Mouse (Mus musculus) layer of hippocampus, postnatal 14 days (tissue): ENCODE measurements around the gene Gm16440. TPM values are rescaled to one million over a fixed set of nuclear protein-coding genes. Genes with fewer than 3 reads are reported as not detected.
"Not testable (repeated sequence)": the region's sequence is repeated elsewhere in the genome, so short reads cannot be mapped to it uniquely, and the experiment has no call there.

ENCODE experiments used
- DNase-seq, 2 experiments: peaks; one replicate each; pipeline ENCODE4 v3.0.0; 2021 to 2022; ENCODE audit warnings: low spot score in 2 of 2, mixed read lengths in 1 of 2
- long read RNA-seq, 2 experiments: library from polyadenylated mRNA; stranded (forward); transcript quantifications; one replicate each; pipeline ENCODE4 v2.0.0; 2021
- total RNA-seq, 2 experiments: library from RNA; stranded (reverse); gene quantifications; 2 replicates each; pipeline ENCODE4 v1.2.3; 2021

Gene Gm16440
- total RNA-seq: not detected
- long read RNA-seq, experiment 1: 0 reads
- long read RNA-seq, experiment 2: 0 reads

DNA sequence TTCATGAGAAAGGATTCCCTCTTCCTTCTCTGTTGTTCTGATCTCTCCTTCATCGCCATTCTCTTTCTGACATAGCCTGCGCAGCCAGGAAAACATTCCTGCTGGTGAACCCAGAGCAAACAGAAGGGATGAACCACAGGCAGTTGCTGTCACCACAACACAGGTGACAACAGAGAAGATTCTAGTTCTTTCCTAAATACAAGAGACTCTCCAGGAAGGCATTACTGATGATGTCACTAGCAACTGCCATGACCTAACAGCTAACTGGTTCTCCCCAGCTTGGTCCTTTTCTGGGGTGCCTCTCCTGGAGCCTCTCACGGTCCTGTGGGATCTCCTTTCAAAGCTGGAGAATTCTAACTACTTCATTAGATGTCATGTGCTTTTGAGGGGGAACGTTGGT lies at the start of gene Gm16440:
Gene Gm16440, minus strand, starts transcription at position 101 of the 400 bp plus-strand sequence.
- not testable (repeated sequence) for DNase-seq

DNA sequence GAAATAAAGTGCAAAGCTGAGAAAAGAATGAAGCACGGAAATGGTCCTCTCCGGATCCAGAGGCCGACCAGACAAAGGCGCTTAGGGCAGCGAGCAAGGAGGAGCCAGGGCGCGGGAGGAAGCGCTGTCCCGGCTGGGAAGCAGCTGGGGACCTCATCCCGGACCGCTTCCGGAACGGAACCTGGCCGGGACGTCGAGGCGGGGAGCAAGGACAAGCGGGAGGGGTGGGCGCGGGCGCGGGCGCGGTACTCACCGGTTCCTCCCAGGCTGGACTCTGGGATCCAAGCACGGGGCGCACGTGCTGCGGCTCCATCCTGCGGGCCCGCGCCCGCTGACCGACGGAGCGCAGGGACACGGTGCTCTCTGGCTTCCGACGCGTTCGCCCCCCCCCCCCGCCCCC lies 36.6 kb upstream of the Gm16440 start:
- DNase-seq: peak; percentile 13 to 24

DNA sequence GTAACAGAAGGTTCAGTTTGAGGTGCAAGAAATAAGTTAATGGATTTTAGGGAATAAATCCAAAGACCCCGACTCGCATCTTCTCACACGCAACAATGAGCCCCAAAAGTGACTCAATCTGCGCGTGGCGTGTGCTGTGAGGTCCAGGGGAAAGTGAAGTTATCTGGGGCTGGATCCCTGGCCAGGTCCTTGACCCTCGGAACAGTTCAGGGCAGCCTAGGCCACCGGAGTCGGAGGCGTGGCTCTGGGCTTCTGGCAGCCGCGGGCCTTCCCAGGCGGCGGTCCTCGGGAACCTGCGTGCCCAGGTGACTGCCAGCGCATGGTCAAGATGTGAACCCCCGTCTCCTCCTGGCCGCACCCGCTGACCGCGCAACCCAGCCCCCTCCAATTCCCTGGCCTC lies 36.2 kb upstream of the Gm16440 start:
- DNase-seq: not testable (repeated sequence)

DNA sequence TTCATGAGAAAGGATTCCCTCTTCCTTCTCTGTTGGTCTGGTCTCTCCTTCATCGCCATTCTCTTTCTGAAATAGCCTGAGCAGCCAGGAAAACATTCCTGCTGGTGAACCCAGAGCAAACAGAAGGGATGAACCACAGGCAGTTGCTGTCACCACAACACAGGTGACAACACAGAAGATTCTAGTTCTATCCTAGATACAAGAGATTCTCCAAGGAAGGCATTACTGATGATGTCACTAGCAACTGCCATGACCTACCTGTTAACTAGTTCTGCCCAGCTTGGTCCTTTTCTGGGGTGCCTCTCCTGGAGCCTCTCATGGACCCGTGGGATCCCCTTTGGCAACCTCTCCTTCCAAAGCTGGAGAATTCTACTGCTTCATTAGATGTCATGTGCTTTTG lies 22.3 kb upstream of the Gm16440 start, which contains the start of gene Gm3591:
Gene Gm3591, minus strand, starts transcription at position 101 of the 400 bp plus-strand sequence.
- not testable (repeated sequence) for DNase-seq

DNA sequence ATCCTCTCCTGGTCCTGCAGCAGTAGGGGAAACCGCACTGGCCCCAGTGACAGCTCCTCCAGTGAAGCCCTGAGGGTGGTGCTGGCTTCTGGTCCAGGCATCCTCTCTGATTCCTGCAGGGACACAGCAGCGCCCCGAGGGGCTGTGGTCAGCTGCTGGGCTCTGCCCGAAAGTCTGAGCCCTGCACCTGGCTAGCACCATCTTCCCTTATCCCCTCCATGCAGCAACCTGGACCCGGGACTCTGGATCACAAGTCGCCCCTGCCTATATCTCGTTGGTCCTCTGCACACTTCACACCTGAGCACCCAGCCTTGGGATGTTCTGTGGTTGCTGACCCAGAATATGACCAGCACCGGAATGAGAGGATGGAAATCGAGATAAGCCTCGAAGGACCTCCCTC lies 46.5 kb downstream of the Gm16440 start, which contains the start of gene Gm3618:
Gene Gm3618, minus strand, starts transcription at position 101 of the 400 bp plus-strand sequence.
- DNase-seq: not testable (repeated sequence)

Other genes with a start within 250 kb of the Gm16440 start
- 1 to 10 TPM; 1.8 to 2.4 TPM for gene Gm21560, start 171.0 kb downstream of the Gm16440 start, total RNA-seq
- 1 to 10 TPM; 2.2 to 4.8 TPM for gene Gm3411, start 103.1 kb downstream of the Gm16440 start, total RNA-seq
- not detected for gene Gm21103, start 85.5 kb downstream of the Gm16440 start, total RNA-seq
- gene Gm3618, start 46.6 kb downstream of the Gm16440 start, total RNA-seq: not detected
- under 1 TPM in 1 of 2 experiments, not detected in 1; 0.91 TPM for gene Gm3591, start 22.2 kb upstream of the Gm16440 start, total RNA-seq
- not detected for gene Gm3594, start 54.3 kb upstream of the Gm16440 start, total RNA-seq
- gene Gm8356, start 147.0 kb upstream of the Gm16440 start, total RNA-seq: not detected
- gene Gm3629, start 200.3 kb upstream of the Gm16440 start, total RNA-seq: 1 to 10 TPM; 2.3 TPM
- not detected for gene Gm3460, start 232.1 kb upstream of the Gm16440 start, total RNA-seq